Mouse (Mus musculus) neural tube, embryonic 13.5 days (tissue): Measurements from ENCODE around the gene Pole2. TPM values are rescaled to one million over a fixed set of nuclear protein-coding genes. Genes with fewer than 3 reads are reported as not detected.
"Not testable (repeated sequence)": the region's sequence is repeated elsewhere in the genome, so short reads cannot be mapped to it uniquely, and the experiment has no call there.

Experiments
- ATAC-seq: fragments of 200-750 bp; cut with Nextera tagmentation; 2 replicates; pipeline ENCODE4 v1.8.0; 2017; ENCODE audit warnings: low read depth, mild to moderate bottlenecking, moderate TSS enrichment, moderate library complexity
- H3K27ac ChIP-seq: fragments of 300-500 bp; sonication (generic); replicated peaks from 2 replicates; pipeline ENCODE4 v1.5.1; 2015; ENCODE audit warnings: moderate library complexity, mild to moderate bottlenecking, inconsistent platforms
- H3K27me3 ChIP-seq: fragments of 300-500 bp; sonication (generic); 2 replicates; pipeline ENCODE4 v1.6.1; 2015; ENCODE audit warnings: mild to moderate bottlenecking, inconsistent platforms
- H3K36me3 ChIP-seq: fragments of 300-500 bp; sonication (generic); 2 replicates; pipeline ENCODE4 v1.6.1; 2015; ENCODE audit warnings: mild to moderate bottlenecking, inconsistent platforms
- H3K4me1 ChIP-seq: fragments of 300-500 bp; sonication (generic); replicated peaks from 2 replicates; pipeline ENCODE4 v1.6.1; 2015; ENCODE audit warnings: inconsistent platforms
- H3K4me2 ChIP-seq: fragments of 300-500 bp; sonication (generic); 2 replicates; pipeline ENCODE4 v1.6.1; 2015; ENCODE audit warnings: inconsistent platforms, mild to moderate bottlenecking, moderate library complexity
- H3K4me3 ChIP-seq: fragments of 300-500 bp; sonication (generic); 2 replicates; pipeline ENCODE4 v1.5.1; 2015; ENCODE audit warnings: mild to moderate bottlenecking, inconsistent platforms
- H3K9ac ChIP-seq: fragments of 300-500 bp; sonication (generic); 2 replicates; pipeline ENCODE4 v1.6.1; 2015; ENCODE audit warnings: moderate library complexity, mild to moderate bottlenecking, inconsistent platforms
- H3K9me3 ChIP-seq: fragments of 300-500 bp; sonication (generic); 2 replicates; pipeline ENCODE4 v1.6.1; 2016; ENCODE audit warnings: inconsistent platforms
- WGBS: fragments of 180-500 bp; shearing (Covaris S2); methylation state at CpG from one replicate; pipeline ENCODE4 v1.1.7; 2015; 5-methylcytosine and 5-hydroxymethylcytosine counted together
- polyA plus RNA-seq: library from polyadenylated mRNA; unstranded; fragments of >200 nt; fragmentation: Nextera tagmentation; extraction: Ambion mirVana; gene quantifications from 2 replicates; pipeline ENCODE4 v1.2.1, GENCODE M21; 2015

Gene Pole2
- polyA plus RNA-seq, 1 experiment from 2014 or later, result 4.1 TPM

DNA sequence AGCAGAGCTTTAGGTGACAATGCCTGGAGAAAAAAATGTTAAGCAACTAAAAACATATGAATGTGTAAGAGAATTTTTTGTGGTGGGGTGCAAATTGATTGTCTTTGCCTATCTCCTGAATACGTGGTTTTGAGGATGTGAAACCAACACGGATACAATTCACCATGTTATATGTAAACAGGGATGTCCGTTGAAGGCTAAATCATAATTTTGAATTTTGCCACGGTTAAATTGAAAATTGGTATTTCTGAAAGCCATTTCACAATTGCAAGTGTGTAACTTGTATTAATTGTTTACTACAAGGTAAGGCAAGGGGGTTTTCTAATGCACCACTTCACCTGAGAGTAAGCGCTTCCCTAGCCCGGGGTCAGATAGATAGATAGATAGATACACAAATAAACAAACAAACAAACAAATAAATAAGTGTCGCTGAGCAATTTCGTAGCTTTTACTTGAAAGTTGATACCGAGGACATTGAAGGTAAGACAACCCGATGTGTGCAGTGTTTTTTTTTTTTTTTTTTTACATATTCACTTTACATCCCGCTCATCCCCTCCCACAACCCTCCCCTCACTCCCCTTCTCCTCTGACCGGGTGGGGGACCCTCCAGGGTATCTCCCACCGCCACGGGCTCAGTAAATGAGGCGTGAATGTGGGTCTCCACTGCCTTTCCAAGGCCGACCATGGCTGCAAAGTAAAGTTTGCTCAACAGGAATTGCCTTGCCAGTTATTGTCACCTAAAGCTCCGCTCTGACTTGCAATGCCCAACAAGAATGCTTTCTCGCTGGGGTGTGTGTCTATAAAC is 60.1 kb downstream of the Pole2 start:
- Histone ChIP-seq H3K36me3 (no peaks in the 10 kb centered on the region), H3K4me1 (peaks cover 13% of the 10 kb centered on the region), H3K27ac (peak overlapping the region; percentile 63; the same call in 1 of the 2 replicates), H3K4me3 (peak overlapping the region; percentile 64), H3K27me3 (no peaks in the 10 kb centered on the region), H3K9me3 (no peaks in the 10 kb centered on the region), H3K4me2 (peak overlapping the region; percentile 95), H3K9ac (peak overlapping the region; percentile 75)
- whole genome bisulfite sequencing, result 10% methylated on average over 18 of the region's 18 CpGs
- ATAC-seq, result peak; percentile 37; the same call in 1 of the 2 replicates

DNA sequence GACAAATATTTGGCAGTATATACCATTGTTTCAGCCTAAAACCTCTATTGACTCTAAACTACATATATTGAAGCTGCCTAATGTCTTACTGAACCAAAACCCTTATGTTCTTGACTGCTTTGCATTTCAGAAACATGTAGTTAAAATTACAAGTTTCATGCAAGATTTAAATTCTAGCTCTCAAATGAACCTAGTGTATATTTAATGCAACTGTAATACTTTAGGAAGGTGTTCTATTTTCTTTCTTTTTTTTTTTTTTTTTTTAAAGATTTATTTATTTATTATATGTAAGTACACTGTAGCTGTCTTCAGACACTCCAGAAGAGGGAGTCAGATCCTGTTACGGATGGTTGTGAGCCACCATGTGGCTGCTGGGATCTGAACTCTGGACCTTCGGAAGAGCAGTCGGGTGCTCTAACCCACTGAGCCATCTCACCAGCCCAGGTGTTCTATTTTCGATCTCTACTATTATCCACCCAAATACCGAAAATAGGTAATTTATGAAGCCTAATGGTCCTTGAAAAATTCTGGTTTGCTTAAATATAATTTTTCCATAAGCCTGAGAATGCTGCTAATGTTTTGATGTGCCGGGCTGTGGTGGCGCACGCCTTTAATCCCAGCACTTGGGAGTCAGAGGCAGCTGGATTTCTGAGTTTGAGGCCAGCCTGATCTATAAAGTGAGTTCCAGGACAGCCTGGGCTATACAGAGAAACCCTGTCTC is 61.0 kb downstream of the Pole2 start:
- not testable (repeated sequence) for H3K9ac ChIP-seq, ATAC-seq, H3K27me3 ChIP-seq, H3K27ac ChIP-seq, H3K36me3 ChIP-seq, H3K9me3 ChIP-seq, H3K4me2 ChIP-seq, H3K4me3 ChIP-seq
- 68% methylated on average over 8 of the region's 8 CpGs for WGBS
- peaks cover 13% of the 10 kb centered on the region for H3K4me1 ChIP-seq

DNA sequence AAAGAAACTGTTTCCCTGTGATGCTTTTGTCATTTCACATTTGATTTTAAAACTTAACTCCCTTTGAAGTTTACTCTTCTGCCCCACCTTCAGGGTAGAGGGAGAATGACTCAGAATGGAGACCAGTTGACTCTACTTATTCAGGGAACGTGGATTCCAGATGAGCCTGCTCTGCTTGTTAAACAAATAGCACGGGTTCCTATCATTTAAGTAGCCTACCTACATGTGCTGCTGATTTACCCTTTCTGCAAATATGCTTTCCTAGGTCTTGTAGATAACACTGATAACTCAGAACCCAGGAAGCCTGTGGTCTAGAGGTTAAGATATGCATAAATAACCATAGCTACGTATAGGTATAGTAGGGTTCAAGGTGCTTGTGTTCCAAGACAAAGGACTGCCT is 63.1 kb downstream of the Pole2 start:
- no peak overlapping the region for H3K4me2 ChIP-seq
- H3K9ac ChIP-seq, result no peak overlapping the region
- no peak for ATAC-seq
- H3K4me1 ChIP-seq, result peaks cover 13% of the 10 kb centered on the region
- H3K36me3 ChIP-seq, result no peaks in the 10 kb centered on the region
- H3K4me3 ChIP-seq, result no peak overlapping the region
- no peaks in the 10 kb centered on the region for H3K27me3 ChIP-seq
- no peak overlapping the region for H3K27ac ChIP-seq
- 61% methylated on average over 3 of the region's 3 CpGs for WGBS
- H3K9me3 ChIP-seq, result no peaks in the 10 kb centered on the region

DNA sequence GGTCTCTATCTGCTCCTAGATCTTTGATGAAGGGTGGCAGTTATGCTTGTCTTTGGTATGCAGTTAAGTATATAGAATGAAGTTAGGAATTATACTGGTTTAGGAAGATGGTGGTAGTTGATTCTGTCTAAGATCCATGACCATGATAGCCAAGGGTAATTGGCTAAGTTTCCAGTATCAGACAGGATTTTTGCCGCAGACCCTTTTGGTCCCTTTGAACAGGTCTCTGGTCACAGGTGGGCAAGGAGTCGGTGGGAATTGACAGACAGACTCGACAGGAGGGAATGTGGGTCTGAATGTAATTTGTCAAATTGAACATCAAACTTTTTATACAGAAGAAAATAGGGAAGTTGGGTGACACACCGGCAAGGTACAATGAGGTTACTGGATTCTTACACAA is 64.4 kb downstream of the Pole2 start:
- not testable (repeated sequence) for H3K36me3 ChIP-seq, H3K4me2 ChIP-seq, H3K27me3 ChIP-seq, H3K9me3 ChIP-seq, ATAC-seq, H3K4me3 ChIP-seq, H3K27ac ChIP-seq, H3K9ac ChIP-seq, H3K4me1 ChIP-seq
- WGBS, result 88% methylated on average over 4 of the region's 4 CpGs

DNA sequence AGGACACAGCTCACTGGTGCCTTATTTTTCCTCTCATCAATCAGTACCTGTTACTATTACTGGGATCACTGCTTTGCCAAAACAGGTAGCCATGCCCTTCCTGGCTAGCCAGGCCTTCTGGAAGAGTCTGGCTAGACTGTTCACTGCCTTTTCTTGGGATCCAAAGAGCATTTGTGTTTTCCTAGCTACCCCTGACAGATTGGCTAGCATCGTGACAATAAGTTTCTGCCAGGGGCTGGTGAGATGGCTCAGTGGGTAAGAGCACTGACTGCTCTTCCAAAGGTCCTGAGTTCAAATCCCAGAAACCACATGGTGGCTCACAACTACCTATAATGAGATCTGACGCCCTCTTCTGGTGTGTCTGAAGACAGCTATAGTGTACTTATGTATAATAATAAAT is 67.3 kb downstream of the Pole2 start:
- not testable (repeated sequence) for H3K9ac ChIP-seq, H3K4me2 ChIP-seq, H3K27ac ChIP-seq, ATAC-seq, H3K9me3 ChIP-seq, H3K27me3 ChIP-seq, H3K4me3 ChIP-seq
- WGBS, result 81% methylated on average over 2 of the region's 2 CpGs
- Histone ChIP-seq H3K4me1 (peaks cover 13% of the 10 kb centered on the region), H3K36me3 (peaks cover 20% of the 10 kb centered on the region)

DNA sequence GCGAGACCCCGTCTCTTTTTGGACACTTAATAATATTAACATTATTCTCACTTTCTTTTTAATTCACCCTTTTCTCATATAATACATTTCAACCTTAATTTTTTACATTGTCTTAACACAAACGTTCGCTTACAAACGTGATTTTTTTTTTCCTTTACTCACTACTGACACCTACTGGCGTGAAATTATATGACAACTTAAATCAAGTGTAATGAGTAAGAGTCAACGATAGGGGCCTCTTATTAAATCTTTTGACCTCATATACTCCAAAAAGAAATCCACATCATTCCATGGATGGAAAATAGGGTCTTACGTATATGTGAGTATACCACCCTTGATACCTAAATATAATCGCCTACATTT is 68.4 kb downstream of the Pole2 start:
- WGBS, result 8% methylated on average over 9 of the region's 9 CpGs
- Histone ChIP-seq H3K9me3 (no peaks in the 10 kb centered on the region), H3K27ac (no peak overlapping the region), H3K27me3 (no peaks in the 10 kb centered on the region), H3K4me3 (peak overlapping the region; percentile 17), H3K4me1 (peaks cover 13% of the 10 kb centered on the region), H3K36me3 (peaks cover 21% of the 10 kb centered on the region), H3K4me2 (peak overlapping the region; percentile 30), H3K9ac (no peak overlapping the region)
- peak; percentile 1; the same call in 1 of the 2 replicates for ATAC-seq

DNA sequence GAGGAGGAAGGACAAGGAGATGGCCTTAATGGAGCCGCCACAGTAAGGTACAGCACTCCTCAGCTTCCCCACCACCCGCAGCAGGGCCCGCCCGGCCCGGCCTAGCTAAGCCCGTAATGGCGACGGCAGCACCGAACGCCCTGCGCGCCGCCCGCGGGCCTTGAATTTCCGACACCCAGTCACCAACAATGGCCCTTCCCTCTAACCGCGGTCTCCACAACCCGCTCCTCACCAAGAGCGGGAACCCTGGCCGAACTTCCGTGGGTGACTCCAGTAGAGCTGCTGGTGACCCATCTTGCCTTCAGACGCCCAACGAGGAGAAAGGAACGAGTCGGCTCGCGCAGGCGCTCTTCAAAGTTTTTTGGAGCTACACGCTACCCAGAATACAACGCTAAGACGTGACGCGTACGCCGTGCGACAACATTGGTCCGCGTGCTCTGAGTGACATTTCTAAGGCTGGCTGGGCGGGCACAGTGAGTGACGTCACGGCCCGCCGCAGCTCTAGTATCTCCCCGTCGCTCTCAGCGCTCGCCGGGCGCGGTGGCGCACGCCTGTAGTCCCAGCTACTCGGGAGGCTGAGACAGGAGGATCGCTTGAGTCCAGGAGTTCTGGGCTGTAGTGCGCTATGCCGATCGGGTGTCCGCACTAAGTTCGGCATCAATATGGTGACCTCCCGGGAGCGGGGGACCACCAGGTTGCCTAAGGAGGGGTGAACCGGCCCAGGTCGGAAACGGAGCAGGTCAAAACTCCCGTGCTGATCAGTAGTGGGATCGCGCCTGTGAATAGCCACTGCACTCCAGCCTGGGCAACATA is 69.0 kb downstream of the Pole2 start, which contains the start of gene Rps29:
TSS of gene Rps29 (minus strand) at position 422 of the 813 bp plus-strand sequence.
- peak within 1 kb of the TSS; percentile 74 for H3K4me2 ChIP-seq
- H3K27me3 ChIP-seq, H3K9me3 ChIP-seq: not testable (repeated sequence)
- H3K9ac ChIP-seq, result peak within 1 kb of the TSS; percentile 89
- peak within 1 kb of the TSS; percentile 96 for H3K27ac ChIP-seq
- ATAC-seq, result peak; percentile 99
- peaks cover 13% of the 10 kb centered on the region for H3K4me1 ChIP-seq
- under 1% methylated on average over 59 of the region's 68 CpGs for WGBS
- H3K4me3 ChIP-seq, result peak within 1 kb of the TSS; percentile 73
- peaks cover 21% of the 10 kb centered on the region for H3K36me3 ChIP-seq

DNA sequence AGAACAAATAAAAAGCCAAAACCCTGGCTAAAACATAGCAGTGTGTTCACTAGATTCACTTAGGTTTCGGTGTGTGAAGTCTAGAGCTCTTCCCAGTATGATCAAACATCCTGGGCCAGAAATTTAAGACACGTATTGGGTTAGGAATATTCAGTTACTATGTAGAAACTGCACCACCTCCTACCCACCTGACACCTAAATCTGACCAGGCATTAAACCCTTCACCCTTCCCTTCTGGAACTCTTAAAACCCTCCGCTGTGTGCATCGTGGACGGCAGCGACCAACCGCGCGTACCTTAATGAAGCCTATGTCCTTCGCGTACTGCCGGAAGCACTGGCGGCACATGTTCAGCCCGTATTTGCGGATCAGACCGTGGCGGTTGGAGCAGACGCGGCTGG is 69.6 kb downstream of the Pole2 start:
- H3K36me3 ChIP-seq, result peaks cover 21% of the 10 kb centered on the region
- H3K9me3 ChIP-seq, result no peaks in the 10 kb centered on the region
- peak overlapping the region; percentile 74 for H3K4me2 ChIP-seq
- ATAC-seq, result no peak
- WGBS, result 1% methylated on average over 19 of the region's 19 CpGs
- H3K27ac ChIP-seq, result peak overlapping the region; percentile 96
- peaks cover 13% of the 10 kb centered on the region for H3K4me1 ChIP-seq
- peak overlapping the region; percentile 73 for H3K4me3 ChIP-seq
- H3K9ac ChIP-seq, result peak overlapping the region; percentile 89
- no peaks in the 10 kb centered on the region for H3K27me3 ChIP-seq

DNA sequence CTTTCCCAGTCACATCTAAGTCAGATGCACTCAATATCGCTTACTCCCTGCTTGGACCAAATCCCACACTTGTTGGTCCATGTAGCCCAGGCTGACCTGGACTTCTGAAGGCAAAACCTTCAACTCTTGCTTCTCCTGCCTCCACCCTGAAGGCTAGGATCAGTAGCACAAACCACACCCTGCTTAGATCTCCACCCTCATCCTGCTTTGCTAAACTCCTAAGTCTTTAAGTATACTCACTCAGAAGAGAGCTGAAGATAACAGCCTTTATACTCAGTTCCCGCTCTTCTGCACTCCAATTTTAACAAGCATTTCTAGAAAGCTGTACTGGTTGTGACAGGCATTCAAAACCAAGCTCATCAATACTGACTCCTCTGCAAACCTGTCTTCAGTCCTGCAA is 70.9 kb downstream of the Pole2 start:
- H3K27ac ChIP-seq, result no peak overlapping the region
- H3K4me3 ChIP-seq, result no peak overlapping the region
- no peak for ATAC-seq
- peaks cover 21% of the 10 kb centered on the region for H3K36me3 ChIP-seq
- 95% methylated on average over 2 of the region's 2 CpGs for WGBS
- no peaks in the 10 kb centered on the region for H3K9me3 ChIP-seq
- H3K4me1 ChIP-seq, result peaks cover 13% of the 10 kb centered on the region
- no peak overlapping the region; the same call in 1 of the 2 replicates for H3K4me2 ChIP-seq
- no peak overlapping the region for H3K9ac ChIP-seq
- H3K27me3 ChIP-seq, result no peaks in the 10 kb centered on the region

DNA sequence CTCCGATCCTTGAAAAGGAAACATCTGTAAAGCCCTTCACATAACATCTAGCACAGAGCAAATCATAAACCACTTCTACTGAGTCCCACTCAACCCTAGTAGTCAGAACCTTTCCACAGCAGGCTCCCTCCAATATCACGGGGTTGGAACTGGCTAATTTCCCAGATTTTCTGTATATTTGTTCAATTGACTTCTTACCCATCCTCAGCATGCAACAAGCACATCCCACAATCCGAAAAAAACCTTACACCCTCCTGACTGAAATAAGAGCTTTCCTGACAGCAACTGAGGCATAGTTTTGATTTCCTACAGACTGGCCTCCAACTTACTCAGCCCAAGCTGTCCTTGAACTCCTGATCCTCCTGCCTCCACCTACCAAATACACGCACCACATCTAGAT is 71.6 kb downstream of the Pole2 start:
- WGBS, result 84% methylated on average over 4 of the region's 4 CpGs
- H3K9ac ChIP-seq, result no peak overlapping the region
- no peak overlapping the region for H3K4me3 ChIP-seq

DNA sequence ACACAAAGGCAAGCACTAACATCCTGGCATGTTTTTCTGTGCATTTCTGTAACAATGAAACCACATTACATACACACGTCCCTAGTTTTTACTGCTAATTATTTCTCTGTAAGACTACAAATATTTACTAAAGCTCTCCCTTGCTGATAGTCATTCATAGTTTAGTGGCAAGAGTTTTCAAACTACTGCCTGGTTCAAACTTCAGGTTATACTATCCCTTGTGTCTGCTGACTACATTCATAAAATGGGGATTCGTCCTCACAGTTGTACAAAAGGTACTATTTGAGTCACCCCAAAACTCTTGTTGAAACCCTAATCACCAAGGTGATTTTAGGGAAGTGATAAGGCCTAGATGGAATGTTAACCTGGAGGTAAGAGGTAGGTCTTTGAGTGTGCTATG is 72.1 kb downstream of the Pole2 start:
- WGBS, result 84% methylated on average over 2 of the region's 2 CpGs
- no peak overlapping the region for H3K4me3 ChIP-seq
- H3K9ac ChIP-seq, result no peak overlapping the region
- no peak for ATAC-seq
- H3K4me1 ChIP-seq, result peaks cover 13% of the 10 kb centered on the region
- no peaks in the 10 kb centered on the region for H3K27me3 ChIP-seq
- H3K36me3 ChIP-seq, result peaks cover 21% of the 10 kb centered on the region
- H3K9me3 ChIP-seq, result no peaks in the 10 kb centered on the region
- no peak overlapping the region for H3K4me2 ChIP-seq
- H3K27ac ChIP-seq, result no peak overlapping the region

More for the DNA sequence above, 71.6 kb downstream of the Pole2 start:
- Histone ChIP-seq H3K4me1 (peaks cover 13% of the 10 kb centered on the region), H3K4me2 (no peak overlapping the region), H3K27me3 (no peaks in the 10 kb centered on the region), H3K9me3 (no peaks in the 10 kb centered on the region), H3K36me3 (peaks cover 21% of the 10 kb centered on the region), H3K27ac (no peak overlapping the region)
- ATAC-seq, result no peak
